Mouse (Mus musculus): Measurements from ENCODE around the gene Pik3c2a. TPM values are rescaled to one million over a fixed set of nuclear protein-coding genes. Genes with fewer than 3 reads are reported as not detected.

Gene Pik3c2a
- total and polyA plus RNA-seq, 3 experiments = 10.9 to 35.3 (median 14.3) TPM

GRCm38 (mm10) chr7:116335133-116335532 lies 108.1 kb downstream of the Pik3c2a start:
- H3K4me2 ChIP-seq (ENCODE audit: insufficient read depth, low read depth, poor library complexity, severe bottlenecking) = peak overlapping the region; percentile 61
- H3K9ac ChIP-seq (ENCODE audit: insufficient read depth, low read depth) = peak overlapping the region; percentile 84
- H3K27ac ChIP-seq (ENCODE audit: insufficient read depth, low read depth) = peak overlapping the region; percentile 67

DNA sequence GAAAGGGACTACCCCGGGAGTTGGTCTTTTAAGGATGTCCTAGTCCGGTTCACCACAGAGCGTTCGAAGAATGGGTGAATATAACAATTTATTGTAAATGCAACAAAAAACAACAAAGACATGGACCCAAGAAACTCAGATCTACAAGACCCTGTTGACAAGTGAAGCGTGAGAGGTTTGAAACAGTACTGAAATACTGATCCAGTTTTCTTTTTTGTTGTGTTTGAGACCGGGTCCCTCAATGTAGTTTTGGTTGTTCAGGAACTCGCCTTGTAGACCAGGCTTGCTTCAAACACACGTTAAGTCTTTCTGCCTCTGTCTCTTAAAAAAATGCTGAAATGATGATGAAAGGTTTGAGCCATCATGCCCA lies 108.6 kb downstream of the Pik3c2a start:
- in situ Hi-C loops (cut with MboI; ENCODE audit: low pct_ligation_motif_present, low pct_unique_long_range_greater_than_20kb, low sequenced_read_pairs) (loop anchor here (25.0 kb wide), 2 partner anchors 178 to 278 kb away; partner anchors contain the start of gene Nucb2), dilution Hi-C loops (cut with MboI; ENCODE audit: extremely low pct_ligation_motif_present, extremely low pct_unique_long_range_greater_than_20kb, low sequenced_read_pairs) (no loop called here)
- H3K79me2 ChIP-seq (replicated peaks; ENCODE audit: control insufficient read depth, extremely low read depth, insufficient read depth, poor library complexity, severe bottlenecking) = peaks cover 36% of the 10 kb centered on the region
- peak overlapping the region; percentile 84 for H3K9ac ChIP-seq (ENCODE audit: insufficient read depth, low read depth)
- H3K4me1 ChIP-seq (ENCODE audit: control insufficient read depth in 1 of 2, insufficient read depth in 2 of 2) = peaks cover 0 to 29% of the 10 kb centered on the region in 2 experiments; a peak in 2 of 4 replicates
- peak overlapping the region; percentile 61 for H3K4me2 ChIP-seq (ENCODE audit: insufficient read depth, low read depth, poor library complexity, severe bottlenecking)
- no peaks in the 10 kb centered on the region for H3K9me3 ChIP-seq (replicated peaks; ENCODE audit: low read length)
- TF ChIP-seq SIN3A (IDR thresholded peaks at IDR 0.05; ENCODE audit: low read length) (peak; percentile 50), MXI1 (IDR thresholded peaks at IDR 0.05; ENCODE audit: low read depth, low read length) (no peak), ZNF384 (IDR thresholded peaks at IDR 0.05; ENCODE audit: low read depth, low read length) (no peak), HCFC1 (IDR thresholded peaks at IDR 0.05; ENCODE audit: low read depth, low read length) (no peak), PAX5 (IDR thresholded peaks at IDR 0.05; ENCODE audit: low read length) (no peak), RCOR1 (conservative IDR thresholded peaks at IDR 0.05; ENCODE audit: low read depth, low read length) (no peak), ELF1 (IDR thresholded peaks at IDR 0.05; ENCODE audit: low read depth, low read length) (no peak), NELFE (IDR thresholded peaks at IDR 0.05; ENCODE audit: low read depth, low read length) (no peak)
- H3K27ac ChIP-seq (ENCODE audit: insufficient read depth, low read depth) = peak overlapping the region; percentile 67
- H3K36me3 ChIP-seq (replicated peaks in 1 of 2; ENCODE audit: control insufficient read depth in 1 of 2, insufficient read depth in 1 of 2, low read length in 1 of 2) = peaks cover 31 to 52% of the 10 kb centered on the region in 2 experiments
- no peak for DNase-seq (ENCODE audit: extremely low read depth)
- peak overlapping the region; percentile 90 to 98 (median 92) for H3K4me3 ChIP-seq (replicated peaks in 1 of 3; ENCODE audit: low read depth in 2 of 3, low read length in 2 of 3, poor library complexity in 1 of 3)
- H3K27me3 ChIP-seq (replicated peaks) = no peaks in the 10 kb centered on the region

More at GRCm38 (mm10) chr7:116335133-116335532, 108.1 kb downstream of the Pik3c2a start:
- no peaks in the 10 kb centered on the region for H3K9me3 ChIP-seq (replicated peaks; ENCODE audit: low read length)
- dilution Hi-C loops (cut with MboI; ENCODE audit: extremely low pct_ligation_motif_present, extremely low pct_unique_long_range_greater_than_20kb, low sequenced_read_pairs) = no loop called here
- peaks cover 31 to 52% of the 10 kb centered on the region in 2 experiments for H3K36me3 ChIP-seq (replicated peaks in 1 of 2; ENCODE audit: control insufficient read depth in 1 of 2, insufficient read depth in 1 of 2, low read length in 1 of 2)
- H3K27me3 ChIP-seq (replicated peaks) = no peaks in the 10 kb centered on the region
- no peak for DNase-seq (ENCODE audit: extremely low read depth)
- H3K4me3 ChIP-seq (replicated peaks in 1 of 3; ENCODE audit: low read depth in 2 of 3, low read length in 2 of 3, poor library complexity in 1 of 3) = peak overlapping the region; percentile 90 to 98 (median 92)
- peaks cover 39% of the 10 kb centered on the region for H3K79me2 ChIP-seq (replicated peaks; ENCODE audit: control insufficient read depth, extremely low read depth, insufficient read depth, poor library complexity, severe bottlenecking)
- H3K4me1 ChIP-seq (ENCODE audit: control insufficient read depth in 1 of 2, insufficient read depth in 2 of 2) = peaks cover 0 to 26% of the 10 kb centered on the region in 2 experiments; a peak in 2 of 4 replicates
- in situ Hi-C loops (cut with MboI; ENCODE audit: low pct_ligation_motif_present, low pct_unique_long_range_greater_than_20kb, low sequenced_read_pairs) = loop anchor here (25.0 kb wide), 2 partner anchors 177 to 277 kb away; partner anchors contain the start of gene Nucb2
- TF ChIP-seq NELFE (IDR thresholded peaks at IDR 0.05; ENCODE audit: low read depth, low read length) = no peak
- TF ChIP-seq ZMIZ1 (IDR thresholded peaks at IDR 0.05; ENCODE audit: low read depth, low read length) = no peak
- TF ChIP-seq MXI1 (IDR thresholded peaks at IDR 0.05; ENCODE audit: low read depth, low read length) = 0 out of 2 replicates have a peak, but pooled peaks have one; percentile 57
- TF ChIP-seq MEF2A (IDR thresholded peaks at IDR 0.05; ENCODE audit: borderline replicate concordance, low read depth, low read length) = no peak
- TF ChIP-seq BHLHE40 (IDR thresholded peaks at IDR 0.05; ENCODE audit: low read depth, low read length) = no peak
- no peak for TF ChIP-seq EP300 (IDR thresholded peaks at IDR 0.05; ENCODE audit: low read length)
- TF ChIP-seq SIN3A (IDR thresholded peaks at IDR 0.05; ENCODE audit: low read length) = peak; percentile 11; the same call in 1 of the 2 replicates

All from CH12.LX (cell line).